Mouse (Mus musculus) CH12F3 (cell line): ENCODE data around the gene Vmn1r139.
"Not testable (repeated sequence)": the region's sequence is repeated elsewhere in the genome, so short reads cannot be mapped to it uniquely, and the experiment has no call there.

ENCODE experiments used
- in situ Hi-C: fragments of 300-500 bp; cut with MboI; formaldehyde crosslinking; loops from 2 replicates; pipeline ENCODE4 v1.14.3; 2020; ENCODE audit warnings: low sequenced_read_pairs

Vmn1r139 gene

DNA sequence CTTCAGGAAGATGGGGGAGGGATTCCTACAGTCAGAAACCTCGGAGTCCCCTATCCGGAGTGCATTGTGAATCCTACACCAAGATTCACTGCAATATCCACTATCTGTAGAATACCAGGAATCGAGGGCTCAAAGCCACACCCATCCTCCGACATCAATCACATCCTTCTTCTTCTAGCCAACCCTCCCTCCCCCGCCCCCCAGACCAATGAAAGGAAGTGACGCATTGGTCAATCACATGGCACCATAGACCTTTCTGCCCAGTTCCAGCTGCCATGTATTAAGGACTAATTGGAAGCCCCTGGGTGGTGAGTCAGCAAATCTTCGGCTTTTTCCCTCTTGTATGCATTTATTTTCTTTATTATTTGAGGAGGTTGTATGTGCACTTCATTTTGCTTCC, at the start of gene Vmn1r139:
TSS of gene Vmn1r139 (plus strand) at position 301 of the 400 bp plus-strand sequence.
- in situ Hi-C loops, result not testable (repeated sequence)

DNA sequence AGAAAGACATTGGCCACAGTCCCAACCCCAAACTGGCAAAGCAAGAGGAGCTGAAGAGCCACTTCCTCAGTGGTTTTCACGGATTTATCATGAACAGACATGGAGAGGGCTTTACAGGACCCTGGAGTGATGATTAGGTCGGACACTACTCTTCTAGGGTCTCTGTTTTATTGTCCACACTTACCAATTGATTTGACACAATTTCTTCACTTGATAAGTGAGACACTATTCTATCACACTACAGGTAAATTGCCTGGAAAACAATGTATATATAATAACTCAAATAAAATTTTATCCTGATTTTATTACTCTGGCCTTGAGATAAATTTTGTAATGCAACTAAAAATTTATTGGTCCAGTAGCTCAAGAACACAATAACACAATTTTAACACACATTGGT, 40.1 kb upstream of the Vmn1r139 start, which contains the start of gene Vmn1r138:
TSS of gene Vmn1r138 (minus strand) at position 101 of the 400 bp plus-strand sequence.
- in situ Hi-C loops, result not testable (repeated sequence)

DNA sequence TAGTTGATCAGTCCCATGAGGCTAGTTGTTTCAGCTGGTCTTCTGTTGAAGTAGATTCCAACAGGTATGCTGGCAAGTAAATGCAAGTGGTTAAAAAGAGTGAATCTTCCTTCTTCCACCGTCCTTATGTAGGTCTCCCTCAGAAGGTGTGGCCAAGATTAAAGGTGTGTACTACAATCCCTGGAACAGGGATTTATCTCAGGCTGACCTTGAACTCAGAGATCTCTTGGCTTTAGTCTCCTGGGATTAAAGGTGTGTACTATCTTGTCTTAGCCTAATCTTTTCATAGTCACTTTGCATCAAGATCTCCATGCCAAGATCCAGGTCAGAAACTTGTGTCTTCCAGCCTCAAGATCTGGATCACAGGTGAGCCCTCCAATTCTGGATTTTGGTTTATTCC, 12.7 kb upstream of the Vmn1r139 start, which contains the start of gene Gm6176:
TSS of gene Gm6176 (minus strand) at position 101 of the 400 bp plus-strand sequence.
- in situ Hi-C loops, result not testable (repeated sequence)

DNA sequence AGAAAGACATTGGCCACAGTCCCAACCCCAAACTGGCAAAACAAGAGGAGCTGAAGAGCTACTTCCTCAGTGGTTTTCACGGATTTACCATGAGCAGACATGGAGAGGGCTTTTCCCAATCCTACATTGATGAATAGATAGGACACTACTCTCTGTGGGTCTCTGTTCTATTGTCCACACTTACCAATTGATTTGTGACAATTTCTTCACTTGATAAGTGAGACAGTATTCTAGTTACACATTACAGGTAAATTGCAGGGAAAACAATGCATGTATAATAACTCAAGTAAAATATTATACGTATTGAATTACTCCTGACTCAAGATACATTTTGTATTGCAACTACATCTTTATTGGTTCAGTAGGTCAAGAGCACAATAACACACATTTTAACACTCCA, 49.3 kb downstream of the Vmn1r139 start, which contains the start of gene Gm16451:
TSS of gene Gm16451 (minus strand) at position 101 of the 400 bp plus-strand sequence.
- in situ Hi-C loops, result not testable (repeated sequence)

DNA sequence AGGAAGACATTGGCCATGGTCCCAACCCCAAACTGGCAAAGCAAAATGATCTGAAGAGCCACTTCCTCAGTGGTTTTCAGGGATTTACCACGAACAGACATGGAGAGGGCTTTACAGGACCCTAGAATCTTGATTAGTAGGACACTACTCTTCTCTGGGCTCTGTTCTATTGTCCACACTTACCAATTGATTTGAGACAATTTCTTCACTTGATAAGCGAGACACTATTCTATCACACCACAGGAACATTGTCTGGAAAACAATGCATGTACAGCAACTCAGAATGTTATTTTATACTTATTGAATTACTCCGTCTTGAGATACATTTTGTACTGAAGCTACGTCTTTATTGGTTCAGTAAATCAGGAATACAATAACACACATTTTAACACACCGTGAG, 65.8 kb downstream of the Vmn1r139 start, which contains the start of gene Gm10666:
TSS of gene Gm10666 (minus strand) at position 101 of the 400 bp plus-strand sequence.
- in situ Hi-C loops, result not testable (repeated sequence)
